17 mouse cellular contexts compared by ENCODE assay signal in the genomic region with DNA sequence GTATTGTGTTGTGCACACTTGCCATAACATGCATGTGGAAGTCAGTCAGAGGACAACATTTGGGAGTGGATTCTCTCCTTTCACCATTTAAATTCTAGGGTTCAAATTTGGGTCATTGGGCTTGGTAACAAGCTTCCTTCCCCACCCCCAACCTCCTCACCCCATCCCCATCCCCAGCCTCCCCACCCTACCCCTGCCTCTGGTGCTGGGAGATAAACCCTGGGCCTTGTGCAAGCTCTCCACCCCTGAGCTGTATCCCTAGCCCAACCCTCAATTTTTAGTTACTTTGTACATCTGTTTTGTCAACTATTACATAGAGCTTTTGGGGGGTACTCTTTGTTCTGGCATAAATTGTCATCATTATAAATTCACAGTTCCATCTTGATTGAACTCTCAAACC. TPM values are rescaled to one million over a fixed set of nuclear protein-coding genes. Genes with fewer than 3 reads are reported as not detected.
A peak's percentile ranks its signal among the peaks of the same experiment; 100 is the strongest.
DNase-seq lines count a peak whose midpoint lies in the region; ATAC-seq and TF ChIP-seq lines count a peak whose summit lies in the region.
"Had no signal": no experiment of that assay in that cellular context is flagged by ENCODE, and none has a peak within 500 bp of the region (broad histone marks: within the 10 kb centered on the region; RNA-seq: fewer than 3 reads in every experiment).

No protein-coding gene starts in this region.

- intact Hi-C loops in heart, postnatal 10 days (cut with DNase I), result no loop called here

- H3K27ac ChIP-seq in heart, embryonic 11.5 days (ENCODE audit: low read depth, low read length), result peak overlapping the region; percentile 70
- peak overlapping the region; percentile 89; the same call in 1 of the 2 replicates for H3K27ac ChIP-seq in ES-E14 (ENCODE audit: insufficient read depth, low read depth, low read length, poor library complexity, severe bottlenecking)
- no peak overlapping the region for H3K27ac ChIP-seq in lung, postnatal 0 days (ENCODE audit: low read length)
- H3K27ac ChIP-seq: hindbrain, embryonic 14.5 days had no signal

- no peak overlapping the region for H3K9ac ChIP-seq in heart, embryonic 11.5 days (ENCODE audit: low read depth, low read length)
- H3K9ac ChIP-seq in ES-E14 (ENCODE audit: insufficient read depth, low read depth, low read length, poor library complexity, severe bottlenecking), result no peak overlapping the region
- H3K9ac ChIP-seq in lung, postnatal 0 days (replicated peaks; ENCODE audit: low read depth), result no peak overlapping the region
- H3K9ac ChIP-seq: hindbrain, embryonic 14.5 days had no signal

- no peak for DNase-seq in heart, postnatal 10 days
- no peak for DNase-seq in ES-E14 (ENCODE audit: low read depth, low spot score)
- no peak for DNase-seq in layer of hippocampus, postnatal 25 days (ENCODE audit: extremely low spot score in 1 of 2, low spot score in 1 of 2)
- DNase-seq in lung, postnatal 0 days (ENCODE audit: low spot score), result no peak
- no peak for DNase-seq in urinary bladder, postnatal 14 days (ENCODE audit: low spot score)
- DNase-seq: adrenal gland, postnatal 14 days; B cell, adult 2 months; cerebellum, adult 11-12 months; embryo, embryonic 11 days; kidney, adult 9 months; lung, postnatal 4 days; right cerebral cortex, postnatal 25 days had no signal

- H3K4me1 ChIP-seq in heart, embryonic 11.5 days (ENCODE audit: control insufficient read depth, insufficient read depth, low read length), result no peaks in the 10 kb centered on the region
- peaks cover 3 to 6% of the 10 kb centered on the region in 2 experiments; a peak in 2 of 4 replicates for H3K4me1 ChIP-seq in ES-E14 (ENCODE audit: control insufficient read depth in 2 of 2, insufficient read depth in 2 of 2, low read length in 2 of 2, poor library complexity in 1 of 2)
- H3K4me1 ChIP-seq in lung, postnatal 0 days (ENCODE audit: insufficient read depth, low read depth, low read length), result no peaks in the 10 kb centered on the region

- no peak for TF ChIP-seq EP300 in lung, postnatal 0 days (IDR thresholded peaks at IDR 0.05)

- no peak for TF ChIP-seq CTCF in lung, postnatal 0 days (IDR thresholded peaks at IDR 0.05)

- peaks cover 3% of the 10 kb centered on the region; the same call in 1 of the 2 replicates for H3K36me3 ChIP-seq in heart, embryonic 11.5 days (ENCODE audit: control insufficient read depth, insufficient read depth, low read length)
- peaks cover 7% of the 10 kb centered on the region for H3K36me3 ChIP-seq in ES-E14 (ENCODE audit: control insufficient read depth, insufficient read depth, low read length, poor library complexity, severe bottlenecking)
- no peaks in the 10 kb centered on the region for H3K36me3 ChIP-seq in lung, postnatal 0 days (ENCODE audit: insufficient read depth, low read length)

- H3K4me3 ChIP-seq in heart, embryonic 11.5 days (ENCODE audit: low read depth, low read length), result no peak overlapping the region
- no peak overlapping the region for H3K4me3 ChIP-seq in ES-E14 (ENCODE audit: insufficient read depth in 1 of 2, low read depth in 1 of 2, low read length in 2 of 2, poor library complexity in 1 of 2, severe bottlenecking in 1 of 2)
- no peak overlapping the region for H3K4me3 ChIP-seq in lung, postnatal 0 days (ENCODE audit: low read depth, low read length)

- H3K4me2 ChIP-seq in heart, embryonic 11.5 days, result peak overlapping the region; percentile 3; the same call in 1 of the 2 replicates
- no peak overlapping the region for H3K4me2 ChIP-seq in lung, postnatal 0 days (replicated peaks; ENCODE audit: low read depth, low read length)
- H3K4me2 ChIP-seq: hindbrain, embryonic 14.5 days had no signal

- peak; percentile 93 for ATAC-seq in heart, embryonic 11.5 days (replicated peaks; ENCODE audit: insufficient number of reproducible peaks, low FRiP score, low TSS enrichment)
- peak; percentile 88 for ATAC-seq in erythroblast, adult 5-6 weeks (replicated peaks; ENCODE audit: low FRiP score, poor library complexity, severe bottlenecking)
- peak; percentile 68 for ATAC-seq in megakaryocyte progenitor cell, adult 5-6 weeks (replicated peaks; ENCODE audit: poor library complexity)
- ATAC-seq in lung, postnatal 0 days, result no peak
- ATAC-seq: forebrain, embryonic 16.5 days had no signal

- in situ Hi-C loops in ES-E14 (cut with MboI; ENCODE audit: low sequenced_read_pairs in 2 of 2, unreplicated experiment in 2 of 2), result no loop called here

- no peaks in the 10 kb centered on the region for H3K9me3 ChIP-seq in heart, embryonic 11.5 days (replicated peaks; ENCODE audit: control insufficient read depth, low read length)
- no peaks in the 10 kb centered on the region for H3K9me3 ChIP-seq in ES-E14 (ENCODE audit: control insufficient read depth, insufficient read depth, low read depth, low read length)
- H3K9me3 ChIP-seq in lung, postnatal 0 days (ENCODE audit: low read length), result no peaks in the 10 kb centered on the region

- H3K27me3 ChIP-seq in heart, embryonic 11.5 days (ENCODE audit: control insufficient read depth, insufficient read depth, low read length), result no peaks in the 10 kb centered on the region
- no peaks in the 10 kb centered on the region for H3K27me3 ChIP-seq in lung, postnatal 0 days (replicated peaks; ENCODE audit: insufficient read depth, low read length)

TF ChIP-seq in ES-E14, 5 proteins besides CTCF, POLR2A, EP300 and RAD21:
- TF ChIP-seq ZNF384 (IDR thresholded peaks at IDR 0.05; ENCODE audit: low read depth, low read length) (no peak), ZC3H11A (IDR thresholded peaks at IDR 0.05; ENCODE audit: borderline replicate concordance, low read depth, low read length) (no peak), MAFK (IDR thresholded peaks at IDR 0.05; ENCODE audit: insufficient read depth, low read depth, low read length) (no peak), CHD2 (IDR thresholded peaks at IDR 0.05; ENCODE audit: low read depth, low read length) (no peak), HCFC1 (IDR thresholded peaks at IDR 0.05; ENCODE audit: borderline replicate concordance, insufficient read depth, low read length) (no peak)

RNA-seq across cellular contexts. Expression of a gene that starts 36.9 kb away (rescaled TPM):
- polyA plus RNA-seq in heart, embryonic 11.5 days (2014; fragmentation: Nextera tagmentation; extraction: Ambion mirVana), result 34.1 and 36.9 TPM in 2 replicates
- 10 to 100 TPM; 19.2 to 20.3 TPM for total RNA-seq in heart, postnatal 10 days (2021)
- 43.7 and 55.1 TPM in 2 replicates for total RNA-seq in ES-E14 (2012; rRNA removed)
- 11.9 and 20.1 TPM in 2 replicates for total RNA-seq in erythroblast, adult 5-6 weeks (2015; ENCODE audit: low replicate concordance)
- 7.2 and 10.0 TPM in 2 replicates for total RNA-seq in erythroblast, adult 5-6 weeks (2017; ENCODE audit: low replicate concordance)
- 31.6 and 32.9 TPM in 2 replicates for total RNA-seq in megakaryocyte progenitor cell, adult 5-6 weeks (2015)
- total RNA-seq in megakaryocyte progenitor cell, adult 5-6 weeks (2017), result 30.9 and 44.8 TPM in 2 replicates
- 10 to 100 TPM; 20.6 to 21.2 TPM for total RNA-seq in layer of hippocampus, postnatal 25 days (2021)
- polyA plus RNA-seq in lung, postnatal 0 days (2015; fragmentation: Nextera tagmentation; extraction: Ambion mirVana), result 21.9 and 24.7 TPM in 2 replicates

RNA-seq across cellular contexts. Expression of a gene that starts 39.8 kb away (rescaled TPM):
- 2.2 and 2.4 TPM in 2 replicates for polyA plus RNA-seq in heart, embryonic 11.5 days (2014; fragmentation: Nextera tagmentation; extraction: Ambion mirVana)
- 1 to 10 TPM; 3.6 to 4.3 TPM for total RNA-seq in heart, postnatal 10 days (2021)
- 28.2 and 80.0 TPM in 2 replicates for total RNA-seq in ES-E14 (2012; rRNA removed)
- total RNA-seq in erythroblast, adult 5-6 weeks (2015; ENCODE audit: low replicate concordance), result 0.19 and 0.21 TPM in 2 replicates
- 0.09 TPM in 1 of 2 replicates, not detected in the other for total RNA-seq in erythroblast, adult 5-6 weeks (2017; ENCODE audit: low replicate concordance)
- total RNA-seq in megakaryocyte progenitor cell, adult 5-6 weeks (2015), result 0.30 and 1.3 TPM in 2 replicates
- 0.08 and 0.57 TPM in 2 replicates for total RNA-seq in megakaryocyte progenitor cell, adult 5-6 weeks (2017)
- 1 to 10 TPM; 1.4 to 3.0 TPM for total RNA-seq in layer of hippocampus, postnatal 25 days (2021)
- polyA plus RNA-seq in lung, postnatal 0 days (2015; fragmentation: Nextera tagmentation; extraction: Ambion mirVana), result 3.6 and 4.0 TPM in 2 replicates
